Mouse (Mus musculus) C2C12 (cell line): ENCODE results near the gene Gm20696.

Source experiments
- CEBPB ChIP-seq: IDR thresholded peaks from one replicate; pipeline ENCODE4 v1.6.1; 2011; ENCODE audit warnings: low read depth, mild to moderate bottlenecking, control low read depth, moderate library complexity
- CTCF ChIP-seq: IDR thresholded peaks from one replicate; pipeline ENCODE4 v1.5.1; 2011; ENCODE audit not compliant: control insufficient read depth, insufficient read depth, insufficient read length
- FOSL1 ChIP-seq: IDR thresholded peaks from one replicate; pipeline ENCODE4 v1.8.0; 2011; ENCODE audit warnings: mild to moderate bottlenecking, low read length; ENCODE audit not compliant: poor library complexity, insufficient read depth, severe bottlenecking
- MAX ChIP-seq: IDR thresholded peaks from one replicate; pipeline ENCODE4 v1.6.1; 2011; ENCODE audit warnings: mild to moderate bottlenecking, control low read depth
- MYOD1 ChIP-seq: IDR thresholded peaks from one replicate; pipeline ENCODE4 v1.6.1; 2011; ENCODE audit warnings: low read depth; ENCODE audit not compliant: control insufficient read depth, insufficient read length
- MYOG ChIP-seq: IDR thresholded peaks from one replicate; pipeline ENCODE4 v1.6.1; 2011; ENCODE audit not compliant: control insufficient read depth, insufficient read length; ENCODE audit errors: extremely low read depth
- USF1 ChIP-seq: IDR thresholded peaks from one replicate; pipeline ENCODE4 v1.6.1; 2011; ENCODE audit warnings: low read depth, mild to moderate bottlenecking, control low read depth, moderate library complexity

GRCm38 (mm10) chr6:99643439-99644199 lies 23.0 kb downstream of the Gm20696 start:
- TF ChIP-seq CTCF (no peak), MYOG (no peak), MYOD1 (no peak), MAX (no peak), CEBPB (no peak), USF1 (no peak), FOSL1 (no peak)
